8 mouse cellular contexts compared by ENCODE assay signal in genomic region chr1:194977371-194977761, GRCm38 (mm10). TPM values are rescaled to one million over a fixed set of nuclear protein-coding genes. Genes with fewer than 3 reads are reported as not detected.
DNase-seq lines count a peak whose midpoint lies in the region; ATAC-seq lines count a peak whose summit lies in the region.

No protein-coding gene starts in this region.

- intact Hi-C loops in heart, postnatal 14 days (cut with DNase I) = loop anchor here (2.0 to 10.0 kb wide), 3 partner anchors 39 to 153 kb away; partner anchors contain the start of genes Cd46 and Cr1l

- no peak overlapping the region for H3K9ac ChIP-seq in embryonic facial prominence, embryonic 13.5 days
- H3K9ac ChIP-seq in hindbrain, embryonic 15.5 days = no peak overlapping the region
- H3K9ac ChIP-seq in liver, embryonic 15.5 days = 0 out of 2 replicates have a peak overlapping the region, but pooled peaks have one; percentile 67

- H3K27ac ChIP-seq in embryonic facial prominence, embryonic 13.5 days = no peak overlapping the region
- H3K27ac ChIP-seq in hindbrain, embryonic 15.5 days (replicated peaks) = peak overlapping the region; percentile 2
- no peak overlapping the region for H3K27ac ChIP-seq in liver, embryonic 15.5 days (replicated peaks)

- H3K36me3 ChIP-seq in embryonic facial prominence, embryonic 13.5 days = no peaks in the 10 kb centered on the region
- no peaks in the 10 kb centered on the region for H3K36me3 ChIP-seq in hindbrain, embryonic 15.5 days
- no peaks in the 10 kb centered on the region for H3K36me3 ChIP-seq in liver, embryonic 15.5 days (replicated peaks)

- H3K4me2 ChIP-seq in embryonic facial prominence, embryonic 13.5 days = peak overlapping the region; percentile 93
- H3K4me2 ChIP-seq in hindbrain, embryonic 15.5 days = peak overlapping the region; percentile 92
- peak overlapping the region; percentile 95 for H3K4me2 ChIP-seq in liver, embryonic 15.5 days

- no peak overlapping the region for H3K4me3 ChIP-seq in embryonic facial prominence, embryonic 13.5 days
- H3K4me3 ChIP-seq in hindbrain, embryonic 15.5 days = peak overlapping the region; percentile 77
- peak overlapping the region; percentile 73 for H3K4me3 ChIP-seq in liver, embryonic 15.5 days (replicated peaks)

- peaks cover 17% of the 10 kb centered on the region for H3K27me3 ChIP-seq in embryonic facial prominence, embryonic 13.5 days
- H3K27me3 ChIP-seq in hindbrain, embryonic 15.5 days = no peaks in the 10 kb centered on the region
- peaks cover 11% of the 10 kb centered on the region; the same call in 1 of the 2 replicates for H3K27me3 ChIP-seq in liver, embryonic 15.5 days

- no peaks in the 10 kb centered on the region for H3K9me3 ChIP-seq in embryonic facial prominence, embryonic 13.5 days
- H3K9me3 ChIP-seq in hindbrain, embryonic 15.5 days = no peaks in the 10 kb centered on the region
- no peaks in the 10 kb centered on the region for H3K9me3 ChIP-seq in liver, embryonic 15.5 days (replicated peaks)

- peak; percentile 96 for DNase-seq in heart, adult 11 months
- DNase-seq in heart, postnatal 14 days = no peak
- peak; percentile 21 for DNase-seq in MN1 (ENCODE audit: low spot score)
- DNase-seq in telencephalon, adult 2 months (ENCODE audit: low read depth, low spot score) = peak; percentile 38
- no peak for DNase-seq in embryo, embryonic 9.5 days (ENCODE audit: extremely low spot score)

- peaks cover 14% of the 10 kb centered on the region for H3K4me1 ChIP-seq in embryonic facial prominence, embryonic 13.5 days
- peaks cover 19% of the 10 kb centered on the region for H3K4me1 ChIP-seq in hindbrain, embryonic 15.5 days (replicated peaks)
- H3K4me1 ChIP-seq in liver, embryonic 15.5 days (replicated peaks) = peaks cover 56% of the 10 kb centered on the region

- ATAC-seq in embryonic facial prominence, embryonic 13.5 days (ENCODE audit: insufficient number of reproducible peaks, insufficient read depth, low FRiP score, low TSS enrichment, low read depth) = no peak
- ATAC-seq in hindbrain, embryonic 15.5 days (ENCODE audit: low FRiP score, low read depth) = peak; percentile 14; the same call in 1 of the 2 replicates
- ATAC-seq in liver, embryonic 15.5 days (ENCODE audit: insufficient read depth) = no peak

- WGBS in embryonic facial prominence, embryonic 13.5 days = 19% methylated on average over 1 of the region's 1 CpGs
- 31% methylated on average over 1 of the region's 1 CpGs for WGBS in hindbrain, embryonic 15.5 days
- WGBS in liver, embryonic 15.5 days (ENCODE audit: insufficient replicate concordance) = 41% methylated on average over 1 of the region's 1 CpGs

RNA-seq across cellular contexts. Expression of gene Cd34, which starts 38.7 kb away (rescaled TPM):
- 100 to 1,000 TPM; 187 to 190 TPM for total RNA-seq in heart, postnatal 14 days (2021)
- 60.5 and 62.9 TPM in 2 replicates for polyA plus RNA-seq in embryonic facial prominence, embryonic 13.5 days (2015; fragmentation: Nextera tagmentation; extraction: Ambion mirVana)
- polyA plus RNA-seq in hindbrain, embryonic 15.5 days (2015; fragmentation: Nextera tagmentation; extraction: Ambion mirVana) = 30.5 and 32.7 TPM in 2 replicates
- 9.3 and 10.4 TPM in 2 replicates for polyA plus RNA-seq in liver, embryonic 15.5 days (2015; fragmentation: Nextera tagmentation; extraction: Ambion mirVana)

Comparison
In these comparisons a context has a peak if more than half of its experiments do, and no peak if none do; other contexts are left out.
1. DNase-seq: peak in heart, adult 11 months (single experiment), MN1 (single experiment) and telencephalon, adult 2 months (single experiment); none in heart, postnatal 14 days (0 of 2) and embryo, embryonic 9.5 days (single experiment).
2. Peak in every context shown above with its lines, with median percentiles within 50 percentile points of each other: H3K4me2 ChIP-seq.